Comparison of ENCODE assay signal across 13 mouse cellular contexts in the genomic region with DNA sequence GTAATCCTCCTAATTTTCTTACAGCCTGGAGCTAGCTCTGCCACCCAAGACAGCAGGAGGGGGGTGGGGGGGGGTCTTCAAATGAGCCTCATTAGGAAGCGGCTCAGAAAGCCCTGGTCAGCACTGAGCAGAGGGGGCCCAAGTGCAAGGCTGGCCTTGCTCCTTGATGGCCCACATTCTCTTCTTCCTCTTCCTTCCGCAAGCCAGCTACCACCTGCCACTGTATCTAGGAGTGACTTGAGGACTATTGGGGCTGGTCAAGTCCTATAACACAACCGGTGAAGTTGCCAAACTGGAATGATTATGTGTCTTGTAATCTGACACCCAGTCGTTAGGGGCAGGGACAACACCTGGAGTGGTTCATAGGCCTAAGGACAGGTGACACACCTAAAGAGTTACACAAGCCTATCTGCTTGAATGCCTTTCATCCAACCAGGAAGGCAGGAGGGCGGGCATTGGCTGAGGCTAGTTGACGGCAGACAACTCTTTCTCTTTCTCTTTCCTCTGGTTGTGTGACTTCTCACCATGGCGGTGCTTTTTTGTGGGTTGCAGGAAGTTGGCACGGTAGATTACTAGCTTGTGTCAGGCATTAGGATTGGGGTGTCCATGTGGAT. TPM values are rescaled to one million over a fixed set of nuclear protein-coding genes. Genes with fewer than 3 reads are reported as not detected.
DNase-seq lines count a peak whose midpoint lies in the region; ATAC-seq and TF ChIP-seq lines count a peak whose summit lies in the region.
"Had no signal": no experiment of that assay in that cellular context is flagged by ENCODE, and none has a peak within 500 bp of the region (broad histone marks: within the 10 kb centered on the region; RNA-seq: fewer than 3 reads in every experiment).

Gene Tmprss4 (minus strand): TSS at position 296 of the 614 bp plus-strand sequence.

- H3K9me3 ChIP-seq in embryonic facial prominence, embryonic 11.5 days (replicated peaks; ENCODE audit: control insufficient read depth, low read length): no peaks in the 10 kb centered on the region
- no peaks in the 10 kb centered on the region for H3K9me3 ChIP-seq in embryonic facial prominence, embryonic 10.5 days
- no peaks in the 10 kb centered on the region for H3K9me3 ChIP-seq in intestine, postnatal 0 days (ENCODE audit: control insufficient read depth)
- no peaks in the 10 kb centered on the region for H3K9me3 ChIP-seq in lung, postnatal 0 days (ENCODE audit: low read length)

- WGBS in embryonic facial prominence, embryonic 11.5 days: 75% methylated on average over 8 of the region's 8 CpGs
- WGBS in embryonic facial prominence, embryonic 10.5 days: 68% methylated on average over 8 of the region's 8 CpGs
- WGBS in intestine, postnatal 0 days: 38% methylated on average over 8 of the region's 8 CpGs
- 51% methylated on average over 8 of the region's 8 CpGs for WGBS in lung, postnatal 0 days

- H3K9ac ChIP-seq in embryonic facial prominence, embryonic 11.5 days (replicated peaks; ENCODE audit: low read length): no peak within 1 kb of the TSS
- peak within 1 kb of the TSS; percentile 45 for H3K9ac ChIP-seq in intestine, postnatal 0 days (ENCODE audit: low read depth, low read length)
- no peak within 1 kb of the TSS for H3K9ac ChIP-seq in lung, postnatal 0 days (replicated peaks; ENCODE audit: low read depth)

- no peaks in the 10 kb centered on the region for H3K27me3 ChIP-seq in embryonic facial prominence, embryonic 11.5 days (ENCODE audit: control insufficient read depth, insufficient read depth, low read length)
- H3K27me3 ChIP-seq in embryonic facial prominence, embryonic 10.5 days (replicated peaks; ENCODE audit: low read depth, poor library complexity, severe bottlenecking): no peaks in the 10 kb centered on the region
- no peaks in the 10 kb centered on the region for H3K27me3 ChIP-seq in intestine, postnatal 0 days (replicated peaks; ENCODE audit: control insufficient read depth, insufficient read depth, low read length)
- H3K27me3 ChIP-seq in lung, postnatal 0 days (replicated peaks; ENCODE audit: insufficient read depth, low read length): no peaks in the 10 kb centered on the region

- no peaks in the 10 kb centered on the region for H3K4me1 ChIP-seq in embryonic facial prominence, embryonic 11.5 days (ENCODE audit: control insufficient read depth, insufficient read depth, low read length)
- peaks cover 5% of the 10 kb centered on the region for H3K4me1 ChIP-seq in embryonic facial prominence, embryonic 10.5 days
- peaks cover 5% of the 10 kb centered on the region for H3K4me1 ChIP-seq in intestine, postnatal 0 days (replicated peaks; ENCODE audit: control insufficient read depth, insufficient read depth, low read length)
- H3K4me1 ChIP-seq in lung, postnatal 0 days (ENCODE audit: insufficient read depth, low read depth, low read length): no peaks in the 10 kb centered on the region

- TF ChIP-seq EP300 in lung, postnatal 0 days (IDR thresholded peaks at IDR 0.05): no peak

- H3K4me2 ChIP-seq in embryonic facial prominence, embryonic 11.5 days (ENCODE audit: low read depth, low read length): no peak within 1 kb of the TSS
- peak within 1 kb of the TSS; percentile 62 for H3K4me2 ChIP-seq in intestine, postnatal 0 days (replicated peaks; ENCODE audit: low read depth)
- H3K4me2 ChIP-seq in lung, postnatal 0 days (replicated peaks; ENCODE audit: low read depth, low read length): 0 out of 2 replicates have a peak within 1 kb of the TSS, but pooled peaks have one; percentile 19

- no peak within 1 kb of the TSS for H3K27ac ChIP-seq in embryonic facial prominence, embryonic 11.5 days (replicated peaks; ENCODE audit: low read depth, low read length)
- H3K27ac ChIP-seq in embryonic facial prominence, embryonic 10.5 days (replicated peaks): no peak within 1 kb of the TSS
- peak within 1 kb of the TSS; percentile 82 for H3K27ac ChIP-seq in intestine, postnatal 0 days (ENCODE audit: low read depth, low read length)
- H3K27ac ChIP-seq in lung, postnatal 0 days (ENCODE audit: low read length): 0 out of 2 replicates have a peak within 1 kb of the TSS, but pooled peaks have one; percentile 10

- no peaks in the 10 kb centered on the region for H3K36me3 ChIP-seq in embryonic facial prominence, embryonic 11.5 days (replicated peaks; ENCODE audit: control insufficient read depth, insufficient read depth, low read depth, low read length)
- no peaks in the 10 kb centered on the region for H3K36me3 ChIP-seq in embryonic facial prominence, embryonic 10.5 days (replicated peaks)
- H3K36me3 ChIP-seq in intestine, postnatal 0 days (ENCODE audit: control insufficient read depth, insufficient read depth): peaks cover 6% of the 10 kb centered on the region; the same call in 1 of the 2 replicates
- H3K36me3 ChIP-seq in lung, postnatal 0 days (ENCODE audit: insufficient read depth, low read length): no peaks in the 10 kb centered on the region

- ATAC-seq in embryonic facial prominence, embryonic 11.5 days (replicated peaks; ENCODE audit: insufficient number of reproducible peaks, low FRiP score, low TSS enrichment, low read depth): no peak
- peak; percentile 92 for ATAC-seq in intestine, postnatal 0 days
- peak; percentile 87 for ATAC-seq in lung, postnatal 0 days

- 0 out of 2 replicates have a peak, but pooled peaks have one; percentile 3 for TF ChIP-seq CTCF in intestine, postnatal 0 days (IDR thresholded peaks at IDR 0.05; ENCODE audit: low read depth)
- TF ChIP-seq CTCF in lung, postnatal 0 days (IDR thresholded peaks at IDR 0.05): no peak

- peak; percentile 6 for DNase-seq in embryonic facial prominence, embryonic 11.5 days (ENCODE audit: low spot score)
- no peak for DNase-seq in embryonic facial prominence, embryonic 10.5 days (ENCODE audit: low spot score)
- peak; percentile 41 for DNase-seq in T-cell, adult 2 months (ENCODE audit: low spot score)
- peak; percentile 92 for DNase-seq in lung, postnatal 0 days (ENCODE audit: low spot score)
- DNase-seq in ovary, adult 18-20 months (ENCODE audit: low spot score): no peak
- DNase-seq in spleen, postnatal 14 days (ENCODE audit: low spot score in 2 of 2): no peak
- no peak for DNase-seq in c-Kit-positive CD71-positive TER-119-positive erythroid progenitor cells, embryonic 14.5 days (ENCODE audit: low spot score)
- DNase-seq: adrenal gland, postnatal 14 days; cerebellum, adult 11-12 months; gastrocnemius, postnatal 25 days; retina, postnatal 1 day had no signal

- H3K4me3 ChIP-seq in embryonic facial prominence, embryonic 11.5 days (ENCODE audit: low read depth, low read length): no peak within 1 kb of the TSS
- no peak within 1 kb of the TSS for H3K4me3 ChIP-seq in embryonic facial prominence, embryonic 10.5 days
- H3K4me3 ChIP-seq in intestine, postnatal 0 days (ENCODE audit: low read depth, low read length): peak within 1 kb of the TSS; percentile 42
- no peak within 1 kb of the TSS for H3K4me3 ChIP-seq in lung, postnatal 0 days (ENCODE audit: low read depth, low read length)
- H3K4me3 ChIP-seq: myocyte had no signal

RNA-seq across cellular contexts. Expression of gene Tmprss4, which starts in this region (rescaled TPM):
- 0.35 TPM in 1 of 2 replicates, not detected in the other for polyA plus RNA-seq in embryonic facial prominence, embryonic 11.5 days (2014; fragmentation: Nextera tagmentation; extraction: Ambion mirVana)
- polyA plus RNA-seq in embryonic facial prominence, embryonic 10.5 days (2016; fragmentation: Nextera tagmentation; extraction: Ambion mirVana): 0.29 and 0.37 TPM in 2 replicates
- polyA plus RNA-seq in intestine, postnatal 0 days (2015; fragmentation: Nextera tagmentation; extraction: Ambion mirVana): 70.6 and 72.0 TPM in 2 replicates
- 14.4 and 17.9 TPM in 2 replicates for polyA plus RNA-seq in lung, postnatal 0 days (2015; fragmentation: Nextera tagmentation; extraction: Ambion mirVana)
- polyA plus RNA-seq: myocyte had no signal

Comparison
In these comparisons a context has a peak if more than half of its experiments do, and no peak if none do; other contexts are left out.
1. RNA of gene Tmprss4 (polyA plus RNA-seq): 70.6 to 72.0 TPM in intestine, postnatal 0 days and 14.4 to 17.9 TPM in lung, postnatal 0 days; 0.29 to 0.37 TPM in embryonic facial prominence, embryonic 10.5 days and 0.35 TPM in embryonic facial prominence, embryonic 11.5 days; every median in the first group is over 10 times any median in the second.
2. Peak in DNase-seq in embryonic facial prominence, embryonic 11.5 days; RNA of the gene not detected or under 1 TPM.
3. DNase-seq: peak in T-cell, adult 2 months (single experiment) and lung, postnatal 0 days (single experiment); none in embryonic facial prominence, embryonic 10.5 days (single experiment), ovary, adult 18-20 months (single experiment), spleen, postnatal 14 days (0 of 2) and c-Kit-positive CD71-positive TER-119-positive erythroid progenitor cells, embryonic 14.5 days (single experiment).
4. H3K27ac ChIP-seq: peak in intestine, postnatal 0 days (single experiment) and lung, postnatal 0 days (single experiment); none in embryonic facial prominence, embryonic 11.5 days (single experiment) and embryonic facial prominence, embryonic 10.5 days (single experiment).